Mouse (Mus musculus): ENCODE measurements around the gene Cntn5. TPM values are rescaled to one million over a fixed set of nuclear protein-coding genes. Genes with fewer than 3 reads are reported as not detected.
"Not testable (repeated sequence)": the region's sequence is repeated elsewhere in the genome, so short reads cannot be mapped to it uniquely, and the experiment has no call there.

Cntn5 gene
- polyA plus RNA-seq, 1 experiment from 2014 or later: 24.6 TPM

- Histone ChIP-seq H3K4me1 (no peaks in the 10 kb centered on the region), H3K4me2 (no peak overlapping the region), H3K4me3 (replicated peaks) (no peak overlapping the region), H3K36me3 (no peaks in the 10 kb centered on the region), H3K9me3 (replicated peaks) (no peaks in the 10 kb centered on the region), H3K27ac (replicated peaks) (no peak overlapping the region), H3K9ac (replicated peaks) (no peak overlapping the region), H3K27me3 (replicated peaks) (no peaks in the 10 kb centered on the region)
- WGBS: 91% methylated on average over 1 of the region's 1 CpGs
- no peak for ATAC-seq (ENCODE audit: low FRiP score)
Observed at GRCm38 (mm10) chr9:10650632-10651031, 253.9 kb downstream of the Cntn5 start.

GRCm38 (mm10) chr9:10645951-10646350 lies 258.6 kb downstream of the Cntn5 start:
- WGBS: 44% methylated on average over 5 of the region's 5 CpGs
- Histone ChIP-seq H3K4me2 (no peak overlapping the region), H3K9me3 (replicated peaks) (no peaks in the 10 kb centered on the region), H3K36me3 (no peaks in the 10 kb centered on the region), H3K4me3 (replicated peaks) (no peak overlapping the region), H3K9ac (replicated peaks) (no peak overlapping the region), H3K4me1 (no peaks in the 10 kb centered on the region), H3K27ac (replicated peaks) (no peak overlapping the region), H3K27me3 (replicated peaks) (no peaks in the 10 kb centered on the region)
- no peak for ATAC-seq (ENCODE audit: low FRiP score)

- no peak overlapping the region for H3K4me3 ChIP-seq (replicated peaks)
- ATAC-seq (ENCODE audit: low FRiP score): no peak
- no peaks in the 10 kb centered on the region for H3K9me3 ChIP-seq (replicated peaks)
Observed at GRCm38 (mm10) chr9:10645045-10645830, 259.3 kb downstream of the Cntn5 start.

GRCm38 (mm10) chr9:10618036-10618435 lies 286.5 kb downstream of the Cntn5 start:
- H3K9ac ChIP-seq (replicated peaks): no peak overlapping the region
- no peak for ATAC-seq (ENCODE audit: low FRiP score)
- H3K4me2 ChIP-seq: no peak overlapping the region
- no peak overlapping the region for H3K27ac ChIP-seq (replicated peaks)
- 82% methylated on average over 5 of the region's 5 CpGs for WGBS
- H3K4me3 ChIP-seq (replicated peaks): no peak overlapping the region
- no peaks in the 10 kb centered on the region for H3K4me1 ChIP-seq
- no peaks in the 10 kb centered on the region for H3K36me3 ChIP-seq
- no peaks in the 10 kb centered on the region for H3K27me3 ChIP-seq (replicated peaks)
- H3K9me3 ChIP-seq (replicated peaks): no peaks in the 10 kb centered on the region

More at GRCm38 (mm10) chr9:10645045-10645830, 259.3 kb downstream of the Cntn5 start:
- no peaks in the 10 kb centered on the region for H3K4me1 ChIP-seq
- no peaks in the 10 kb centered on the region for H3K27me3 ChIP-seq (replicated peaks)
- H3K4me2 ChIP-seq: no peak overlapping the region
- no peak overlapping the region for H3K9ac ChIP-seq (replicated peaks)
- 49% methylated on average over 7 of the region's 7 CpGs for WGBS
- H3K27ac ChIP-seq (replicated peaks): no peak overlapping the region
- no peaks in the 10 kb centered on the region for H3K36me3 ChIP-seq

GRCm38 (mm10) chr9:10575346-10576241 lies 329.0 kb downstream of the Cntn5 start:
- no peak overlapping the region for H3K4me2 ChIP-seq
- 72% methylated on average over 7 of the region's 7 CpGs for WGBS
- ATAC-seq (ENCODE audit: low FRiP score): no peak

GRCm38 (mm10) chr9:10569830-10570229 lies 334.7 kb downstream of the Cntn5 start:
- no peaks in the 10 kb centered on the region for H3K9me3 ChIP-seq (replicated peaks)

More at GRCm38 (mm10) chr9:10575346-10576241, 329.0 kb downstream of the Cntn5 start:
- no peak overlapping the region for H3K27ac ChIP-seq (replicated peaks)
- no peaks in the 10 kb centered on the region for H3K4me1 ChIP-seq
- H3K9me3 ChIP-seq (replicated peaks): no peaks in the 10 kb centered on the region
- H3K27me3 ChIP-seq (replicated peaks): no peaks in the 10 kb centered on the region
- no peak overlapping the region for H3K4me3 ChIP-seq (replicated peaks)
- no peaks in the 10 kb centered on the region for H3K36me3 ChIP-seq
- H3K9ac ChIP-seq (replicated peaks): no peak overlapping the region

GRCm38 (mm10) chr9:10540877-10541276 lies 363.7 kb downstream of the Cntn5 start:
- not testable (repeated sequence) for H3K9me3 ChIP-seq (replicated peaks); H3K27me3 ChIP-seq (replicated peaks); H3K4me3 ChIP-seq (replicated peaks); H3K27ac ChIP-seq (replicated peaks); H3K36me3 ChIP-seq; ATAC-seq (ENCODE audit: low FRiP score); H3K4me1 ChIP-seq; H3K4me2 ChIP-seq; H3K9ac ChIP-seq (replicated peaks)
- WGBS: 77% methylated on average over 5 of the region's 5 CpGs

More at GRCm38 (mm10) chr9:10569830-10570229, 334.7 kb downstream of the Cntn5 start:
- Histone ChIP-seq H3K27ac (replicated peaks) (no peak overlapping the region), H3K36me3 (no peaks in the 10 kb centered on the region), H3K27me3 (replicated peaks) (no peaks in the 10 kb centered on the region), H3K4me2 (no peak overlapping the region), H3K4me1 (no peaks in the 10 kb centered on the region), H3K9ac (replicated peaks) (no peak overlapping the region), H3K4me3 (replicated peaks) (no peak overlapping the region)
- no peak for ATAC-seq (ENCODE audit: low FRiP score)

- H3K4me1 ChIP-seq: peaks cover 3% of the 10 kb centered on the region; the same call in 1 of the 2 replicates
- 89% methylated on average over 5 of the region's 5 CpGs for WGBS
- ATAC-seq (ENCODE audit: low FRiP score): no peak
Observed at GRCm38 (mm10) chr9:10532248-10532647, 372.3 kb downstream of the Cntn5 start.

GRCm38 (mm10) chr9:10531087-10531486 lies 373.5 kb downstream of the Cntn5 start:
- H3K36me3 ChIP-seq: no peaks in the 10 kb centered on the region
- H3K4me2 ChIP-seq: no peak overlapping the region
- no peak for ATAC-seq (ENCODE audit: low FRiP score)
- H3K4me3 ChIP-seq (replicated peaks): no peak overlapping the region
- H3K27me3 ChIP-seq (replicated peaks): no peaks in the 10 kb centered on the region
- no peaks in the 10 kb centered on the region for H3K9me3 ChIP-seq (replicated peaks)
- H3K27ac ChIP-seq (replicated peaks): no peak overlapping the region
- peaks cover 3% of the 10 kb centered on the region; the same call in 1 of the 2 replicates for H3K4me1 ChIP-seq
- no peak overlapping the region for H3K9ac ChIP-seq (replicated peaks)
- WGBS: 93% methylated on average over 2 of the region's 2 CpGs

More at GRCm38 (mm10) chr9:10532248-10532647, 372.3 kb downstream of the Cntn5 start:
- H3K36me3 ChIP-seq: no peaks in the 10 kb centered on the region
- no peak overlapping the region for H3K4me2 ChIP-seq
- no peak overlapping the region for H3K4me3 ChIP-seq (replicated peaks)
- H3K9me3 ChIP-seq (replicated peaks): no peaks in the 10 kb centered on the region
- no peak overlapping the region for H3K9ac ChIP-seq (replicated peaks)
- no peak overlapping the region for H3K27ac ChIP-seq (replicated peaks)
- H3K27me3 ChIP-seq (replicated peaks): no peaks in the 10 kb centered on the region

GRCm38 (mm10) chr9:10529528-10529927 lies 375.0 kb downstream of the Cntn5 start:
- Histone ChIP-seq H3K27me3 (replicated peaks) (no peaks in the 10 kb centered on the region), H3K9ac (replicated peaks) (no peak overlapping the region), H3K4me1 (peaks cover 3% of the 10 kb centered on the region; the same call in 1 of the 2 replicates), H3K36me3 (no peaks in the 10 kb centered on the region), H3K4me3 (replicated peaks) (no peak overlapping the region), H3K4me2 (no peak overlapping the region), H3K9me3 (replicated peaks) (no peaks in the 10 kb centered on the region), H3K27ac (replicated peaks) (no peak overlapping the region)
- no peak for ATAC-seq (ENCODE audit: low FRiP score)
- 50% methylated on average over 4 of the region's 4 CpGs for WGBS

GRCm38 (mm10) chr9:10529113-10529512 lies 375.5 kb downstream of the Cntn5 start:
- H3K27me3 ChIP-seq (replicated peaks): no peaks in the 10 kb centered on the region
- no peak overlapping the region for H3K9ac ChIP-seq (replicated peaks)
- no peaks in the 10 kb centered on the region for H3K9me3 ChIP-seq (replicated peaks)
- peaks cover 3% of the 10 kb centered on the region; the same call in 1 of the 2 replicates for H3K4me1 ChIP-seq
- ATAC-seq (ENCODE audit: low FRiP score): 0 out of 2 replicates have a peak, but pooled peaks have one; percentile 28
- no peak overlapping the region for H3K27ac ChIP-seq (replicated peaks)
- no peaks in the 10 kb centered on the region for H3K36me3 ChIP-seq
- 50% methylated on average over 1 of the region's 1 CpGs for WGBS
- no peak overlapping the region for H3K4me2 ChIP-seq
- H3K4me3 ChIP-seq (replicated peaks): no peak overlapping the region

Data from neural tube, embryonic 15.5 days (tissue).